Mouse (Mus musculus): ENCODE results near the gene Dars2.

Dars2 gene

DNA sequence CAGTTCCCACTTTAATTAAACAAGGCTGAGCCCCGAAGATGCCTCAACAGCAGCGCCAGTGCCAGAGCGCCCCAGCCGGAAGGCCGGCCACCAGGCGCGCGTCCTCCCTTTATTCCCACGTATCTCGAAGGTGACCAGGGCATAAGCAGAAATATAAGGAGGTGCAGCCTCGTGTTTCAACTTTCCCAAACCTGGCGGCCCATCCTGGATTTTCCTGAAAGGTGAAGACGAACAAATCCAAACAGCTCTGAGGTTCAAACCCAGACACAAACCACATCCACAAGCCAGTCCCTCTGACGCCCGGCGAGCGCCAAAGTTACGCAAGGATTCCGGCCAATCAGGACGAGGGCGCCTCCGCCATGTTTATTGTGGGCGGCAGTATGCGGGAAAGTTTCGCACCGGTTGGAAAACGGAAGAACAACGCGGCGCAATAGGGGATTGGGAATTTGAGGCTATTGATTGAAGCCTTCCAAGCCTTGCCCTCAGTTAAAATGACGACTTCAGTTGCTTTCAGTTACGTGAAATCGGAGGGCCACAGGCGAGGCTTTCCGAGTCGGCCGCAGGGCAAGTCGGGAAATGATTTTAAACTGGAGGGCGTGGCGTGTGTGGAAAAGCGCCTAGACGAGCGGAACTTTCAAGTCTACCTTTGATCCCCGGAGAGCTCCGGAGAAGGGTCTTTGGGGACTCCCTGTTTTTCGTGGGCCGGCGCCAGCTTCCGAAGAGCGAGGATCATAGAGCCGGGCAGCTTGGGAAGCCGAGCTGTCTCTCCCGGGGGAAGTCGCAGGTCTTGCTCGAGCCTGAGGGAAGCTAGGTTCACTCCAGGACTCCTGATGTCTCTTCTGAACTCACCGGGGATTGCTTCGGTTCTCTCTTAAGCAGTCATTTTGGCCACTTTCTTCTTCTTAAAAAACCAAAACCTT lies at the start of gene Dars2, which contains the start of gene Cenpl:
Gene Dars2 (minus strand): TSS at position 307 of the 920 bp plus-strand sequence.
Gene Cenpl (plus strand): TSS at position 362 of the 920 bp plus-strand sequence.
- DNase-seq (ENCODE audit: extremely low spot score, low spot score): peak; percentile 91

DNA sequence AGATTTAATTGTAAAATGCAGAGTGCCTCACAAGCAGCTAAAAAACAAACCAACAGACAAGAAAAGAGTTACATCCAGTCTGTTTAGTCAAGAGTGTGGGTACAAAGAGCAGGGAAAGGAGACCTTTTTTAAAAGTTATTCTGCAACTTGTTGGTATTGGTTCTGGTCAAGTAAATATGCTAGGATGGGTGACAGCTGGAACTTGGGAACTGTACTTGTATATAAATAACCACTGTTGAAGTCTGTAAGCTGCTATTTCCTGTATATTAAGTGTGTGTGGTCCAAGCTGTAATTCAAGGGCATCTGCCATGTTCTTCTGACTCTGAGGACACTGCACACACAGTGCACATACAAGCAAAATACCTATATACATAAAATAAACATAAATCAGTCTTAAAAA lies 44.1 kb upstream of the Dars2 start:
- no peak for DNase-seq (ENCODE audit: extremely low spot score, low spot score)

DNA sequence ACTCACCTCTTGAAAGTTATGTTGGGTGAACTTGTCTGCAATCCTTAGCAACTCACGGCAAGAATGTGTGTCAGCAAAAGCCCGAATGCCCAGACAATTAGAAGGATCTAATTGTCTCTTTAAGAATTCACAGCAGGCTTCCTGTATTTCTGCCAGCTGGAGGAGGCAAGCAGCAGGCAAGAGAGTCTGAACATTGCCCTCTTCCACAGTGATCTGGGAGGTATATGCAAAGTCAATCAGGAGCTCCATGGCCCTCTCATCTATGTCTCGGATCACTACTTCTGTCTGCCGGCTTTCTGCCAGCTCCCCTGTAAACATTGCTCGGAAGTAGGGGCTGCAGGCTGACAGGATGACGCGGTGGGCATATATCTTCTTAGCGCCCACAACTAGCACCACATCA lies 38.8 kb upstream of the Dars2 start:
- DNase-seq (ENCODE audit: extremely low spot score, low spot score): no peak

DNA sequence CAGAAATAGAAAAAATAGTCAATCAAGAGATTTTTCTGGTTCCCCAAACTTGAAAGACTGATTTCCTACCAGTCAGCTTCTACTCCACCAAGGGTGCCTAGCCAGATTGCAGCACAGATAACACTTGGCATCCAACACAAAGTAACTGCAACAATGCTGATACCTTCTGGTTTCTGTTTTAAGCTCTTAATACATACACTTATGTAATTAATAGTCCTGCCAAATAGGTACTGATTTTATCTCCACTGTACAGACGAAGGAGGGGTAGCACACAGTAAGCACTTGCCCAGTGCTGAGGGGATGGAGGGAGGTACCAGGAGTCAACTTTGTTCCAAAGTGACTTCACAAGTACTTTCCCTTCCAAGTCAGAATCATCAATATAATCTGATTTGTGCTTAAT lies 33.4 kb upstream of the Dars2 start:
- no peak for DNase-seq (ENCODE audit: extremely low spot score, low spot score)

DNA sequence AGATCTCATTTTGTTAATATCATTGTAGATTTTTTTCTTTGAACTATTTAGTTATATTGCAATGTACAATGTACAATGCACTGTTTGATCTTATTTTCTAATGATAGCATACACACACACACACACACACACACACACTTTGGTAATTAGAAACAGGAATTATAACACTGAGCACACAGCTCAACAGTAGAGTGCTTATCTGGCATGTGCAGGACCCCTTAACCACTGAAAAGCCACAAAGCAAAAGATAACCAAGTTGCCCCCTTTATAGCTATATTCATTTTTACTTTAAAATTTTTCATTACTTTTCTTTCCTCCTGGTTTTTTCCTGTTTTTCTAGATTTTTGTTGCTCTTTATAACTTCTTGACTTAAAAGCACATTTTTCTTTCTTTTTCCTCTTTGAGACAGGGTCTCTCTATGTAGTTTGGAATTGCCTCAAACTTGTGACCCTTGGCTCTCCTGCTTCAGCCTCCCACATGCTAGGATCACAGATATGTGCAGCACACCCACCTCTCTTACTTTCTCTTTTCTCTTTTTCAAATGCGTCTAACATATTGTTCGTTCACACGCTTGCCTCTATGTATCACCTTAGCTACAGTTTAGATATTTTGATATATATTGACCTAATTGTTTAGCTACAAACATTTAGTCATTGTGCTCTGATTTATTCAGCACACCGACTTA lies 29.4 kb upstream of the Dars2 start:
- no peak for DNase-seq (ENCODE audit: extremely low spot score, low spot score)

DNA sequence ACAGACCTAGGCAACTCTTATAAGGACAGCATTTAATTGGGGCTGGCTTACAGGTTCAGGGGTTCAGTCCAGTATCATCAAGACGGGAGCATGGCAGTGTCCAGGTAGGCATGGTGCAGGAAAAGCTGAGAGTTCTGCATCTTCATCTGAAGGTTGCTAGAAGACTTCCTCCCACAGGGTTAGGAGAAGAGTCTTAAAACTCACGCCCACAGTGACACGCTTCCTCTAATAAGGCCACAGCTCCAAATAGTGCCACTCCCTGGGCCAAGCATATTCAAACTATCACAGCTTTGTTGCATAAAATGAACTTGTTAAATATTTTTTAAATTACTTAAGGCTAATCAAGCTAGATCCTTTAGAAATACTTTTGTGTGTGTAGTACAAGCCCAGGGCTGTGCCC lies 6.8 kb upstream of the Dars2 start:
- no peak for DNase-seq (ENCODE audit: extremely low spot score, low spot score)

DNA sequence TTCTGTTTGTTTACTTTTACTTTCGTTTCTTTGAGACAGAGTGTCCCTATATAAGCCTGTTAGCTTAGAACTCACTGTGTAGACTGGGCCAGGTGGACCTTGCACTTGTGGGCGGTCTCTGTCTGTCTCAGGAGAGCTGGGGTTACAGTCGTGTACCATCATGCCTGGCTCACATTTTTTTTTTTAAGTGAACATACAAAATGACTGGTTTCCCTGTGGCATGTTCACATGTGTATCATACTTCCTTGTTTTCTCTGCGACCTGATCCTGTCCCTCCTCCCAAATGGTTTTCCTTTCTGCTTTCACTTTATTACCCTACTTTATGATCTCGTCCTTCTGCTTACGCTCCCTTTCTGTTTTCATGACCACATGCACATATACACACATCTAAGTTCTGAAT lies 5.8 kb upstream of the Dars2 start:
- no peak for DNase-seq (ENCODE audit: extremely low spot score, low spot score)

DNA sequence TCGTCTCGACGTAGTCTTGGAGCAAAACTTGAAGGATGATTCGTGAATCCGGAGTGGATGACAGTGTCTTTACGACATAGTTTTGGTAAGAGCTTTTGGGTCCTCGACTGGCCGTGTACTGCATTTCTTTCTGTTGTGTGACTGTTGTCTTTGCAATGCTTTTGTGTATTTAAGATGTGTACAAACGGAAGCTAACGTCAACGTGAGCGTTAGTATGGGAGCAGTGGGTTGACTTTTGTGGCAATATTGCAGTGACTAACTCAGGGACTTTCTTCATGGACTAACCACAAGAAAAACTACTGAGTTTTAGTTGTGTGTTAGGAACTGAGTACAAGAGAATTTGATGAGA lies 788 bp upstream of the Dars2 start:
- DNase-seq (ENCODE audit: extremely low spot score, low spot score): no peak

DNA sequence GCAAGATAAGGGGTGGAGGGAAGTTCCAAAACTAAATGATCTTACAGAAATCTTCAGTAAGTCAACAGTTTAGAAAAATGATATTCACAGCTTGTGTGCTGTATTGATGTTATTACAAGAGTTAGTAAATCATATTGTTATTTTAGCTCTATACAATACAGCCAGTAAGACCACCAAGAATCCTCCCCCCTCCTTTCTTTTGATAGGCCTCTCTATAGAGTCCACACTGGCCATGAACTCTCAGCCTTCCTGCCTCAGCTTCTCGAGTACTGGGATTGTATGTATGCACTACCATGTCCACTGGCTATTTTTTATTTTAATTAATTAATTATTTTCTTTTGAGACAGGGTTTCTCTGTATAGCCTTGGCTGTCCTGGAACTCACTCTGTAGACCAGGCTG lies 7.1 kb downstream of the Dars2 start:
- DNase-seq (ENCODE audit: extremely low spot score, low spot score): no peak

DNA sequence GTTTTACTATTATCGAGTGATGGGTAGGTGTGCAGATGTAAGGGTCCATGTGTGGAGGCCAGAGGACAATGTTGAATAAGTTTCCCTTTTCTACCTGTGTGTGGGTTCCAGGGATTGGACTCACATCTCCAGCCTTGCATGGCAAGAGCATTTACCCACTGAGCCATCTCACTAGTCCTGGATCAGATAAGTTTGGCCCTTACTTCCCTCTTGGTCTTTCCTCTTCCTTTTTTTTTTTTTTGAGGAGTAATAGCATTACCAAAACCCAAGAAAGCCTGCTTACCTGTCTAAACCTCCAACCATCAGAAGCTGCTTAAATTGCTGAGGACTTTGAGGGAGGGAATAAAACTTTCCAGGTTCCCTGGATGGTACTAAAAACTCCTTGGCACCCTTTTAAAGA lies 13.3 kb downstream of the Dars2 start:
- no peak for DNase-seq (ENCODE audit: extremely low spot score, low spot score)

DNA sequence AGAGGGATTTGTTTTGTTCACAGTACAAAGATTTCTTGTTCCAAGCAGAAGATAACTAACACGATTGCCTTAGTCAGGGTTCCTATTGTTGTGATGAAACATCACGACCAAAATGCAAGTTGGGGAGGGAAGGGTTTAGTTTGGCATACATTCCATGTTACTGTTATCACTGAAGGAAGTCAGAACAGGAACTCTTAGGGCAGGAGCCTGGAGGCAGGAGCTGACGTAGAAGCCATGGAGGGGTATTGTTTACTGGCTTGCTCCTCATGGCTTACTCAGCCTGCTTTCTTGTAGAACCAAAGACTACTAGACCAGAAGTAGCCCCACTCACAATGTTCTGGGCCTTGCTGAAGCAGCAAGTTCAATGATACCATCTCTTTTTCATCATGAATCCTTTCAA lies 23.5 kb downstream of the Dars2 start:
- no peak for DNase-seq (ENCODE audit: extremely low spot score, low spot score)

DNA sequence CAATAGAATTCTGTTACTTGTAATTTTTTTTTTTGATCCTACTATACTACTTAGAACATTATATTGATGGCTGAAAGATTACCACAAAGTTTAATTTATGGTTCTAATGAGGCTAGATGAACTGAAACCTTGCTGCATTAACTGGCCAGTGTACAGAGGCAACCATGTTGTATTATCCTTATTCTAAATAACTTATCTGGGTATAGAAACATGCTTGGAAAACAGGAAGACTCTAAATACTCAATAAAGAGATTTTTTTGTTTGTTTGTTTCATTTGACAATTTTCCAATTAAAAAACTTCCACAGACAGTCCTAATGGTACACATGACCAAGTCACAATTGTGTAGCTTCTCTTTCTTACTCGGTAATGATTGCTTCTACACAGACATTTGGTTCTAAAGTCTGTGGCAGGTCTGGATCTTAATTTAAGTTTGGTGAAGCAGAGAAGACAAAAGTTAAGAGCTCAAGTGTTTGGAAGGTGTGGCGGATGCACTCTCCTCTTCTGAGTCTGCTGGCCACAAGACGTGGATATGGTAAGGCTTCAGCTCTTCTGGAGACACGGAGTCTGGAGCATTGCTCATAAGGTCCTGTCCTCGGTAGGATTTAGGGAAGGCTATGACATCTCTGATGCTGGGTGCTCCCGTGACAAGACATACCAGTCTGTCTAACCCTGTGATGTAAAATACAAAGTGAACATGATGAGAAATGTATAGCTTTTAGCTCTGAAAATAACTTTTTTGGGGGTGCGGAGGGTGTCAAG lies 29.0 kb downstream of the Dars2 start:
- DNase-seq (ENCODE audit: extremely low spot score, low spot score): no peak

DNA sequence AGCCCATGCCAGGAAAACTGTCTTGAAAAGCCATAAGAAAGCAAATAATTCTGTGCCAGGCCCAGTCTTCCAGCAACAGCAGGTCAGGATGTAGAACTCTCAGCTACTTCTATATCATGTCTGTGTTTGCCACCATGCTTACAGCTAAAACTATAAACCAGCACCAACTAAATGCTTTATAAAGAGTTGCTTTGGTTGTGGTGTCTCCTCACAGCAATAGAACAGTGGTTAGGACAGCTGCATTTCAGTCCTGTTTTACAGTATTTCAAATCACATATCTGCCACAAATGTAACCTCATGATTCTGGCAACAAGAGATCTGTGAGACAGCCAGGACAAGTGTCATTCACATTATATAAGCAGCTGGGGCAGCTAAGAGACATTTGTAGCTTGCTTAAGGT lies 29.6 kb downstream of the Dars2 start:
- no peak for DNase-seq (ENCODE audit: extremely low spot score, low spot score)

DNA sequence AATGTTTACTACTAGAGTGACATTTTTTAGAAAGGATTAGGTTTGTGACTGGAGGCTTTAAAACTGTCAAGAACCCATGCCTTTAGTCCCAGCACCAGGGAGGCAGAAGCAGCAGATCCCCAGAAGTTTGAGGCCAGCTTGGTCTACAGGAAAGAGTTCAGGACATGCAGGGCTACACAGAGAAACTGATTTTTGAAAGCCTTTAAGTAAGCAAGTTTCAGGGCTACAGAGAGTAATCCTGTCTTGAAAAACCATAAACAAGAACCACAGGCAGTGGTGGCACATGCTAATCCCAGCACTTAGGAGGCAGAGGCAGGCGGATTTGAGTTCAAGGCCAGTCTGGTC lies 30.1 kb downstream of the Dars2 start:
- DNase-seq (ENCODE audit: extremely low spot score, low spot score): no peak

DNA sequence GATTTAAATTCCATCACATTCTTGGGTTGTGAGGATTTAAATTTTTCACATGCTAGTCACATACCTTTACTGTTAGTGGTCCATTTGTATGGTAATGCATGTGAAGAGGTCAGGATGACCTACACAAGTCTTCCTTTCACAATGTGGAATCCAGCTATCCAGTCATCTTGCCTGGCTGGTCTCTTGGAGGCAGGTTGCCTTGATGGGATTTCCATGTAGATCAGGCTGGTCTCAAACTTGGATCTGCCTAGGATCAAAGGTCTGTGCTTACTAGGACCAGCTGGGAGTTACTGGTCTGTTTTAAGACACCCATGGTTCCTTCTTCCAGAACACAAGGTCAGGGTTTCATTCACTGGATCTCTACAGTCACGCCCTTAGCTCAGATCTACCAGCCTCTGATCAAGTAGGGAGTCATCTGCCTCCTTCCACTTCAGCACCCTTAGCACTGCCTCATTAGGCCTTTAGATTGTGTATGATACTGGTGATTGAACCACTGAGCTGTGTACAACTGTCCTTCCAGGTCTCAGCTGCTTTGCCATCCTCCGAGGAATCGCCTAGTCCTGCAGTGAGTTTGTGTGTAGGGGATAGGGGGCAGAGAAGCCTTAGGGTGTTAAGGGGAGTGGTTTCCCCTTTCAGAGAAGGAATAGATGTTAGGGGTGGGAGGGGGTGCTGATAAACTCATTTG lies 30.6 kb downstream of the Dars2 start:
- DNase-seq (ENCODE audit: extremely low spot score, low spot score): peak; percentile 68

DNA sequence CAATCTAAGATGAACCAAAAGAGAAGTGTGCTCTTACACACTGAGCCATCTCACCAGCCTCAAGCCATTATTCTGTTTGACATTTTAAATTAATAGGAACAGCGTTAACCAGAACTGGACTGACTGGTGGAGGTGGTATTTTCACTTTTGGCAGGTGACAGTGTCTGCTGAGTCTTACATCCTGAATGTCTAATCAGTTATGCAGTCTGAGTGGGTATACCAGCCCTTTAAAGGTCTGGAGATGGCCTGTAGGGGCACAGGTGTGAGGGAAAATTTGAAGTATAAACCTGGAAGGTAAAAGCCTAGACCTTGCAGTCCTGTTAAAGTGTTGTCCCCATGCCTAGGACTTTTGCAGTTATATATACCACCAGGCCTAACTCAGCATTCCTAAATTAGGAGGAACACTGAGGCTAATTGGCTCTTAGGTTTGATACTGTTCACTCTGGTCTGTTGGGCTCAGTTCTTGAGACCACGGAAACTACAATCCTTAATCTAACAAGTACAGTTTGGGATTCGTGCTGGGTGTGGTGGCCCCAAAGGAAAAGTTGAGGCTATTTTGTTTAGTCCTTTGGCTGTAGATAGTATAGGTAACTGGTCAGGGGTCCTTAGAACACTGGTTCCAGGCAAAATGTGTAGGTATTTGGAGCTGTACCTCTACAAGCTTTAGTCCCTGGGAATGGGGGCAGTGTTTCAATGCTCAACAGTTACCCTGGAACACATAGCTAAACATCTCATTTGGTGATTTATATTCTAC lies 31.3 kb downstream of the Dars2 start:
- DNase-seq (ENCODE audit: extremely low spot score, low spot score): peak; percentile 51

DNA sequence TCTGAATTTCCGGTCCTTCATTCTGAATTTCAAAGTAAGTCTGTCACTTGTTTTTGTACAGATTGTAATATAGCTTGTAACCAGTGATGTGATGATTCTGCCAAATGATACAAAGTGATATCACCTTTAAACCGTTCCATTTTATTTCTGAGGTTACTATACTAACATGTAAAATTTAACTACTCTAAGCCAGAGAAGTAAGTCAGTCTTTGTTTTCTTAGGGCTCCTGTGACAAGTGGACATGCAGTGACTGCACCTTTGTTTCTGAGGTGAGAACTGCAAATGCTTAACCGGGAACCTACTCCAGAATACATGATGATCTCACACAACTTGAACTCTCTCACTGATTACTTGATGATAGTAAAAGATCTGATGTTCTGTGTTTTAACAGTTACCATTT lies 32.5 kb downstream of the Dars2 start:
- no peak for DNase-seq (ENCODE audit: extremely low spot score, low spot score)

DNA sequence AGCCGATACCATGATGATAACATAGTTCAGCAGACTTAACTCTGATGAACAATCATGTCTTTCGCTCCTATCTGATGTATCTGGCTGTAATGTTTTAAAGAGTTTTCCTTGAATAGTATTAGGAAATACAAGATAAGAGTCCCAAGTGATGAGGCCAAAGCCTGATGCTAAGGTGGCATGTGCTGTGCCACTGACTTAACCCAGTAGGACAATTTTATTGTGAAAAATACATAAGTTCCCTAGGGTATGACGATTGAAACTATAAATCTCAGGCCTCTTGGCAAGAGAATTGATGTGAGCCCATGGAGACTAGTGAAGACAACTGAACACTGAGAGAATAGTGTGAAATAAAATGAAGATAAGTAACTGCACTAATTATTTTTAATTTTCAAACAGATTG lies 32.9 kb downstream of the Dars2 start:
- no peak for DNase-seq (ENCODE audit: extremely low spot score, low spot score)

DNA sequence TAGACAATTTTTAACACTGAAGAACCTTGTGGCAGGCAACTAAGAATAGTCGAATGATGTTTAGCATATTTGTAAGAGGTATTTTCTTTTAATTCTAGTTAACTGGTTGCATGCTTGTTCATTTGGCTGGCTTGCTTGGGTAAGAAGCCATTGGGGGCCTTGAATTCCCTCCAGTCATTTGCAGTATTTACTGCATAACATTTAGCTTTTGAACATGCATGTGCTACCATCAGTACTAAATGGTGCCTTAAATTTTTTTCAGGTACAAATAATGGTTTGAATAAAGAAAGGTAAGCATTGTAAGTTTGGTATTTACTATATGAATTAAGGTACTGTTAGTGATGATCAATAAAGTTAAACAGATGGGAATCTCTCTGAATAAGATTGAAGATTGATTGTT lies 33.4 kb downstream of the Dars2 start:
- DNase-seq (ENCODE audit: extremely low spot score, low spot score): no peak

DNA sequence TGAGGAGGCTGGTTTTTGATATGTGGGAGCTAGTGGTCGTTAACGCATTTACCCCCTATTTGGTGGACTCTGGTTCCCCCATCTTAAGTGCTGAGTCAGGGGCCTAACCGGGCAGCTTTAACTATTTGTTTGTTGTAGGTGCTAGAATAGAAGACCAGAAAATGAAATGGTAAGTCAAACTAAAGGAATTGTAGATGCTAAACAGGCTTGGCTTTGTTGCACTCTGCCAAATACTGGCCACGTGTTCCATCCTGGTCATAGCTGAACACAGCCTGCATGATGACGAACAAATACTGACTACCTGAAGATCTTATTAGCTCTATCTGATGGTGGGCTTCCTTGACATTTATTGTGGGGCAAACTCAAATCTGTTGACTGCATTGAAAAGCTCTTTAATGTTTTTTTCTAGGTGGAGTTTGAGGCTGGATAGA lies 34.0 kb downstream of the Dars2 start:
- no peak for DNase-seq (ENCODE audit: extremely low spot score, low spot score)
